Mouse (Mus musculus): ENCODE data around the gene Bmp6.

- no peak for TF ChIP-seq CTCF (IDR thresholded peaks at IDR 0.05; ENCODE audit: low read depth, low read length)
- TF ChIP-seq POLR2A (IDR thresholded peaks at IDR 0.05; ENCODE audit: borderline replicate concordance, low read depth, low read length), result no peak
These were observed 65.5 kb downstream of the Bmp6 start for GRCm38 (mm10) chr13:38410322-38410865.

All from bone marrow macrophage, adult 2 months (primary cell).